Mouse (Mus musculus) heart, embryonic 13.5 days (tissue): ENCODE measurements around the gene Col4a6. TPM values are rescaled to one million over a fixed set of nuclear protein-coding genes. Genes with fewer than 3 reads are reported as not detected.

Experiments
- ATAC-seq: fragments of 200-750 bp; cut with Nextera tagmentation; 2 replicates; pipeline ENCODE4 v1.8.0; 2017; ENCODE audit warnings: moderate TSS enrichment; ENCODE audit not compliant: insufficient number of reproducible peaks, low FRiP score, low TSS enrichment; ENCODE audit errors: extremely low read depth
- H3K27ac ChIP-seq: fragments of 300-500 bp; sonication (generic); replicated peaks from 2 replicates; pipeline ENCODE4 v1.5.1; 2015; ENCODE audit warnings: moderate library complexity, mild to moderate bottlenecking, inconsistent platforms
- H3K27me3 ChIP-seq: fragments of 300-500 bp; sonication (generic); replicated peaks from 2 replicates; pipeline ENCODE4 v1.6.1; 2015; ENCODE audit warnings: mild to moderate bottlenecking, inconsistent platforms
- H3K36me3 ChIP-seq: fragments of 300-500 bp; sonication (generic); 2 replicates; pipeline ENCODE4 v1.6.1; 2015; ENCODE audit warnings: mild to moderate bottlenecking, inconsistent platforms
- H3K4me1 ChIP-seq: fragments of 300-500 bp; sonication (generic); 2 replicates; pipeline ENCODE4 v1.6.1; 2015; ENCODE audit warnings: inconsistent platforms
- H3K4me2 ChIP-seq: fragments of 300-500 bp; sonication (generic); 2 replicates; pipeline ENCODE4 v1.6.1; 2015; ENCODE audit warnings: inconsistent platforms, mild to moderate bottlenecking, moderate library complexity
- H3K4me3 ChIP-seq: fragments of 300-500 bp; sonication (generic); 2 replicates; pipeline ENCODE4 v1.5.1; 2015; ENCODE audit warnings: moderate library complexity, mild to moderate bottlenecking, inconsistent platforms
- H3K9ac ChIP-seq: fragments of 300-500 bp; sonication (generic); 2 replicates; pipeline ENCODE4 v1.6.1; 2015; ENCODE audit warnings: inconsistent platforms, mild to moderate bottlenecking, moderate library complexity
- H3K9me3 ChIP-seq: fragments of 300-500 bp; sonication (generic); 2 replicates; pipeline ENCODE4 v1.6.1; 2016; ENCODE audit warnings: inconsistent platforms
- WGBS: fragments of 180-500 bp; shearing (Covaris S2); methylation state at CpG from one replicate; pipeline ENCODE4 v1.1.7; 2015; ENCODE audit warnings: mixed read lengths; 5-methylcytosine and 5-hydroxymethylcytosine counted together
- polyA plus RNA-seq: library from polyadenylated mRNA; unstranded; fragments of >200 nt; fragmentation: Nextera tagmentation; extraction: Ambion mirVana; gene quantifications from 2 replicates; pipeline ENCODE4 v1.2.1, GENCODE M21; 2015

Col4a6 gene
- polyA plus RNA-seq, 1 experiment from 2014 or later: 6.9 TPM

DNA sequence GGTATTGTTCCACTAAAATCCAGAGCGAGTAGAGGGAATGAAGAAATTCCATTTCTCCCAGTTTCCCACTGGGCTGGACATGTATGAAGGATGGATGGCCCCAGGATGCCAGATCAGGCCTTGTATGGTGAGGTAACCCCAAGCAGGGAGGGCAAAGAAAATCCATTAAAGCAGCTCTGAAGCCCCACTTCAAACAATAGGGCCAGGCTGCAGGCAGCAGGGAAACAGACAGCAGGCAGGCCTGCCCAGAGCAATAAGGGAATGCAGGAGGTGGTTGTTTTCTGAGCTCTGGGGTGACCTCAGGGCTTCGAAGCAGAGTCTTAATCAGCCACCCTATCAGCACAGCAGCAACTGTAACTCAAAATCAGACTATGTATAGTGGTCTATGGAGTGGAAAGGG, 89.2 kb downstream of the Col4a6 start:
- no peak overlapping the region for H3K4me3 ChIP-seq
- H3K9ac ChIP-seq: no peak overlapping the region
- no peak overlapping the region for H3K27ac ChIP-seq
- no peaks in the 10 kb centered on the region for H3K36me3 ChIP-seq
- H3K9me3 ChIP-seq: no peaks in the 10 kb centered on the region
- ATAC-seq: no peak
- 32% methylated on average over 2 of the region's 2 CpGs for WGBS
- H3K27me3 ChIP-seq: peaks cover 3% of the 10 kb centered on the region; the same call in 1 of the 2 replicates
- no peak overlapping the region for H3K4me2 ChIP-seq
- peaks cover 6% of the 10 kb centered on the region; the same call in 1 of the 2 replicates for H3K4me1 ChIP-seq

DNA sequence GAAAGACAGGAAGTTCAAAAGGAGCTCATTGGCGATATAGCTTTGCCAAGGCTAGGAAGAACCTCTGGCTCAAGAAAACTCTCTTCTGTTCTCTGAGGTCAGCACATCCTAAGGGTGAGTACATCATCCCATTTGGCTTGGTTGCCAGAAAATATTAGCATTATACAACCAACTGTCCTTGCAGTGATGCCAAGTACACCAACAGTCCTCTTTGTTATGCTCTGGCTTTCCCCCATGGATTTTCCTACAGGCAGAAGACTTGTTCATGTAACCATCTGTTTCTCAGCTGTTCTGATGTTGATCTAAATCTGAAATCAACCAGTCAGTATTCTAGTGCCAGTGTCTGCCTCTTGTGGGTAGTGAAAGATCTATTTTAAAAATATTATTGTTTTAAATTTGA, 103.6 kb downstream of the Col4a6 start:
- H3K9me3 ChIP-seq: no peaks in the 10 kb centered on the region
- no peak overlapping the region for H3K4me2 ChIP-seq
- no peak for ATAC-seq
- H3K4me3 ChIP-seq: no peak overlapping the region
- no peaks in the 10 kb centered on the region for H3K4me1 ChIP-seq
- no peaks in the 10 kb centered on the region for H3K36me3 ChIP-seq
- H3K9ac ChIP-seq: no peak overlapping the region
- H3K27me3 ChIP-seq: no peaks in the 10 kb centered on the region
- 69% methylated on average over 1 of the region's 1 CpGs for WGBS
- H3K27ac ChIP-seq: no peak overlapping the region

DNA sequence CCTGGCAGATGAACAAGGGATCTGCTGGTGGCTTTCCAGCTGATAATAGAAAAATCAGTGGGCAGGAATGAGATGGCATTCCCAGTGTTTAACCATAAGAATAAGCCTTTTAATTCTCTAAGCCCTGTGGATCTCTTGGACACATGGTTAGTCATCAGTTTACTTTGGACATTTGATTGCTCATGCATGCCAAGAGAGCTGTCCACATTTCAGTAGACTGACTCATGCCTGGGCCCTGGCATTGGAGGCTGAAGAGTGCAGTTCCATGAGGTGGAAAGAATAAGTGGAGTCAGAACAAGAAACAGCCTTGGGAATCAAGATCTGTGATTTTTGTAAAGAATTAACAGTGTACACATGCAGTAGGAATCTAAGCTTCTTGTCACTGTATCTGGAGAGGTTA, 110.5 kb downstream of the Col4a6 start:
- Histone ChIP-seq H3K36me3 (no peaks in the 10 kb centered on the region), H3K4me1 (no peaks in the 10 kb centered on the region), H3K4me3 (no peak overlapping the region), H3K9ac (no peak overlapping the region), H3K4me2 (no peak overlapping the region), H3K9me3 (no peaks in the 10 kb centered on the region), H3K27me3 (no peaks in the 10 kb centered on the region), H3K27ac (no peak overlapping the region)
- ATAC-seq: no peak

DNA sequence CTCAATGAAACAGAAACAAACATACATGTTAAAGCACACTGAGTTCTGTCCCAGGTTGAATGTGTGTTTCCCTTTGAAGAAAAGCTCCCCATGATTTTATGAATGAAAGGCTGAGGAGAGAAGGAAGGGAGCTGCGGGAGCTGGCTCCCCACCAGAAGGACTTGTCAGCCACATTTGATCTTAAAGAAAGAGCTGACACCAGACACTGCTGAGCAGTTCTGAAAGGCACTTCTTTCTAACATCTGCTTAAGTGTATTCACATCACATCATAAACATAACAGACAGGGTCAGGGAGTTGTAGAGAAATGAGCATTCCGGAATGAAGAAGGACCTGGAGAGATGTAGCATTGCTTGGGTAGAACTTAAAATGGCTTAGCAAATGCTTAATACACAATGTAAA, 132.5 kb downstream of the Col4a6 start:
- no peaks in the 10 kb centered on the region for H3K27me3 ChIP-seq
- H3K27ac ChIP-seq: no peak overlapping the region
- H3K4me2 ChIP-seq: no peak overlapping the region
- no peaks in the 10 kb centered on the region for H3K9me3 ChIP-seq
- no peak overlapping the region for H3K4me3 ChIP-seq
- no peak for ATAC-seq
- peaks cover 3% of the 10 kb centered on the region; the same call in 1 of the 2 replicates for H3K4me1 ChIP-seq
- 52% methylated on average over 2 of the region's 2 CpGs for WGBS
- H3K36me3 ChIP-seq: no peaks in the 10 kb centered on the region
- H3K9ac ChIP-seq: no peak overlapping the region

DNA sequence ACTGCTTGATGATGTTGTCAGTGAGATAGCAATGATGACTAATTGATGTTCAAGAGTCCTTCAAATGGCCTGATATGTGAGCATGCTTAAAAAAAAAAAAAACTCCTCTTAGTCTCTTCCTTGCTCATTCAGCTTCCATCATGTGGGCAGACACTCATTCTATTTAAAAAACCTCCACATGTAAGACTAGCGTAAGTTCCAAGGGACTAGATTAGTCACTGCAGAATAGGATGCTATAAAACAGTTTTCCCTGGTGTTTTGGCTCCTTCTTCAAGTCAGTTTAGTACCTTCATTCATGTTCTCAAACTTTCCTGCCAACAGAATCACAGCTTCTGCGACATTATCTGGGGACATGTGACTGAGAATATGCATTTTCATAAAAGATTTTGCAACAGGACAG, 145.8 kb downstream of the Col4a6 start:
- Histone ChIP-seq H3K4me2 (no peak overlapping the region), H3K9me3 (no peaks in the 10 kb centered on the region), H3K4me1 (no peaks in the 10 kb centered on the region), H3K27me3 (peaks cover 5% of the 10 kb centered on the region; the same call in 1 of the 2 replicates), H3K36me3 (no peaks in the 10 kb centered on the region), H3K9ac (no peak overlapping the region), H3K4me3 (no peak overlapping the region), H3K27ac (no peak overlapping the region)
- ATAC-seq: no peak
- WGBS: 75% methylated on average over 2 of the region's 2 CpGs

DNA sequence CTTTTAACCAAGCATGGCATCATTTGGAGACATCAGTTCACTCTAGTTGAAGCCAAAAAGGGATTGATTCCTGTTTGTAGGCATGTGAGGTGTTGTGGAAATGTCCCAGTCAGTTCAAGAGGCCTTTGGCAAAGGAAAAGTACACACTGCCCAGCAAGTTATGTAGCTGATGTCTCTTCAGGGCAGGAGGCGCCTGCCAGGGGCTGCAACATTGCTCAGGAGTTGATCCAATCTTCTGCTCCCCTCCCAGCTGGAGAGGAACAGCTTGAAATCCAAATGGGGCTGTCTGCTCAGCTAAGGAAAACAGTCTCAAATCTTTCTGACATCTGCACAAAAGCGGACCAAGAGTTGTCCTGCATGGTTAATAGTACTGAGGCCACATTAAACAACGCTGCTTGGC, 149.7 kb downstream of the Col4a6 start:
- no peak overlapping the region for H3K9ac ChIP-seq
- no peak overlapping the region for H3K27ac ChIP-seq
- no peaks in the 10 kb centered on the region for H3K9me3 ChIP-seq
- no peak overlapping the region for H3K4me3 ChIP-seq
- H3K4me2 ChIP-seq: no peak overlapping the region
- no peak for ATAC-seq
- H3K27me3 ChIP-seq: peaks cover 8% of the 10 kb centered on the region; the same call in 1 of the 2 replicates
- no peaks in the 10 kb centered on the region for H3K4me1 ChIP-seq
- WGBS: 39% methylated on average over 3 of the region's 3 CpGs
- no peaks in the 10 kb centered on the region for H3K36me3 ChIP-seq

DNA sequence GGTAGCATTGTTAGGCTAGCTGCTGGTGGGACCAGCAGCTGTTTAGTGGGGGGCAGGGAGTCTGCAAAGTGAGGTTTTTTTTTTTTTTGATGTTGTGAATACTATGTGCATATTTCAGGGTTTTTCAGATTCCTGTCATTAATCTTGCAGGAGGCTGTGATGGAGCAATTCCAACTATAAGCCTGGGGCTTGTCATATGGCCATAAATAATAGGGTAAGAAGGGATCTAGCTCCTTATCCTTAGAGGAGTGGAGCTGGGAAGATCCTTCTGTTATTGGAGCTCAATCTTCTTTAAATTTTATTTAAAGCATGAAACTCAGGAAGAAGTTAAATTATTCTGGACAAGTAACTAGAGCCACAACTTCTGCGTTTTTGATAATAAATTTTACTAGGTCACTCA, 157.7 kb downstream of the Col4a6 start:
- no peak overlapping the region for H3K4me2 ChIP-seq
- no peak overlapping the region for H3K4me3 ChIP-seq
- ATAC-seq: no peak
- 0 out of 2 replicates have a peak, but pooled peaks cover 2% of the 10 kb centered on the region for H3K27me3 ChIP-seq
- H3K36me3 ChIP-seq: no peaks in the 10 kb centered on the region
- H3K27ac ChIP-seq: no peak overlapping the region
- 75% methylated on average over 1 of the region's 1 CpGs for WGBS
- no peaks in the 10 kb centered on the region for H3K9me3 ChIP-seq
- no peak overlapping the region for H3K9ac ChIP-seq
- no peaks in the 10 kb centered on the region for H3K4me1 ChIP-seq

DNA sequence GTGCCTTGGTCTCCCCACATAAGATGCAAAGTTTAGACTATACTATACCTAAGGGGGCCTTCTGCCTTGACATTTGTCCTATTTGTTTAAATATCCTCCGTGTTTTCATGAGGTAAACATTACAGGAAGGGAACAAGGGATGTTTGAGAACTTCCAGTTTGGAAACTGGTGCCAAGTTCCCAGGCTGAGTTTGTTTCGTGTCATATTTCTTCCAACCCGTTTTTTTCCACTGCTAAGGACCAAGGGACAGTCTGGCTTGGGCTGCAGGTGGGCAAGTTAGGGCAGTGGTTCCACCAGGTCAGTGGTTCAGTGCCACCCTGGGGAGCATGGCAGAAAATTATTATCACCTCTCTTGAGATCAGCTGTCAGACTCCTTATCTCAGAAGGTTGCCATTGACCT, 158.1 kb downstream of the Col4a6 start:
- Histone ChIP-seq H3K4me2 (no peak overlapping the region), H3K4me3 (no peak overlapping the region), H3K4me1 (no peaks in the 10 kb centered on the region), H3K9ac (no peak overlapping the region), H3K9me3 (no peaks in the 10 kb centered on the region), H3K36me3 (no peaks in the 10 kb centered on the region), H3K27me3 (no peaks in the 10 kb centered on the region), H3K27ac (no peak overlapping the region)
- no peak for ATAC-seq
- WGBS: 48% methylated on average over 3 of the region's 3 CpGs

DNA sequence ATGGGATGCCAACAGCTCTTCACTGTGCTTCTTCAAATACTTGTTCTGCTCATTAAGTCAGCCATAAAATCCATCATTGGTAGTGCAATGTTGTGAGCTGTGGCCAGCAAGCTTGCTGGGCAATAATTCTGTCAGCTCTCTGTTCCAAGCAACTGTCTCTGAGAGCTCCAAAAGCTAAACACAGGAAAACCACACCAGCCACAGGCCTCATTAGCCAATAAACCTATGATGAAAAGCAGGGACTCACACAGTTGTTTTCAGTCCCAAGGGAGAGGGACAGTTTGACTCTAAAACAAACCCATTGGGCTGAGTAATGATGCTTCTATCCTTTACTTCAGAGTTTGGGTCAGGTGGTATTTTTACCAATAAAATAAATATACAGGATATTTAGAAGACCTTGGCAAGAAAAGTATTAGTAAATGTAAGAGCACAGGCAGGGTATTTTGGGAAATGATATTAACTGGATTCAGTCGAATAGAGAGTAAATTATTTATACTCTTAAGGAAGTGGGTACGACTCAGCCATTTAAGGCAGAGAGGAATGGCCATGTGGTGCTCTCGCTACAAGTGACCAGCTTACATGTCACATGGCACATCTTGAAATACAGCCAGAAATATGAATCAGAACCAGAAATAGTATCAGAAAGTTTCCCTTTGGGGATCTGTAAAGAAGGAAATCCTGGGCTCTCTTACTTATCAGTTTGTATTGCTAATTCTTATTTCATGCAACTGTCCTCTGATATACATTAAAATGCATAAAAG, 181.0 kb downstream of the Col4a6 start:
- 62% methylated on average over 3 of the region's 3 CpGs for WGBS
- Histone ChIP-seq H3K36me3 (no peaks in the 10 kb centered on the region), H3K4me3 (no peak overlapping the region), H3K27me3 (peaks cover 3% of the 10 kb centered on the region; the same call in 1 of the 2 replicates), H3K9ac (no peak overlapping the region), H3K4me1 (no peaks in the 10 kb centered on the region), H3K27ac (no peak overlapping the region), H3K4me2 (no peak overlapping the region), H3K9me3 (no peaks in the 10 kb centered on the region)
- no peak for ATAC-seq

DNA sequence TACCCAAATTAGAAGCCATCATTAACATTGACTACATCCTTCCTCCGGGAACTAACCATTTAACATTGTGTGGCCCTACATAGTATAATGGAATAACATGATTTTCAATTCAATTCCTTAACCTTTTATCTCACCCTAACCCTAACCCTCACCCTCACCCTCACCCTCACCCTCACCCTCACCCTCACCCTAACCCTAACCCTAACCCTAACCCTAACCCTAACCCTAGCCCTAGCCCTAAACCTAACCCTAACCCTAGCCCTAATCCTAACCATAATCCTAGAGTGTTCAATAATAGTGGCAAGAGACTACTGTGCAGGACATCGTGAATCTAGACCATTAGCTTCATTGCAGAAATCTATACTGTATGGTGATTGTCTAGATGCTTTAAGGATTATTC, 197.5 kb downstream of the Col4a6 start:
- H3K27me3 ChIP-seq: no peaks in the 10 kb centered on the region
- no peaks in the 10 kb centered on the region for H3K36me3 ChIP-seq
- H3K9me3 ChIP-seq: no peaks in the 10 kb centered on the region
- no peak overlapping the region for H3K27ac ChIP-seq
- no peaks in the 10 kb centered on the region for H3K4me1 ChIP-seq
- WGBS: 85% methylated on average over 2 of the region's 2 CpGs
- H3K9ac ChIP-seq: no peak overlapping the region
- no peak overlapping the region for H3K4me2 ChIP-seq
- H3K4me3 ChIP-seq: no peak overlapping the region
- ATAC-seq: no peak

DNA sequence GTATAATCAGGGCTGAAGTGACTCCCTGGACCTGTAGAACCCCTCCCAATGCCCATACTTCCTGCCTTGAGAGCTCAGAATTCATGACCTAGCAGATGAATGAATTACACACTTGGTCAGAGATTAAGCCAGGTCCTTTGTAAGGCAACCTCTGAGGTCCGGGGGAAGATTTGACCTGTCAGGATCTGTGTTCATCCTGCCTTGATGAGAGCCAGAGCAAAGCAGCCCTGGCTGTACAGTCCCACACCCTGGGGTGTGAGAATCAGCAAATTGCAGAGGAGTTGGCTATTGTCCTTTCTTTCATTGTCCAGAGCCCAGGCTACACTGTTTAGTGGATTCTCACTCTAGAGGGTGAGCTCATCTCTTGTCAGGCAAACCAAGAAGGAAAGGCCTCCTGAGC, 207.9 kb downstream of the Col4a6 start:
- no peaks in the 10 kb centered on the region for H3K9me3 ChIP-seq
- no peak overlapping the region for H3K4me3 ChIP-seq
- H3K4me1 ChIP-seq: no peaks in the 10 kb centered on the region
- H3K4me2 ChIP-seq: no peak overlapping the region
- H3K36me3 ChIP-seq: no peaks in the 10 kb centered on the region
- ATAC-seq: no peak
- 24% methylated on average over 1 of the region's 1 CpGs for WGBS
- H3K9ac ChIP-seq: no peak overlapping the region
- H3K27ac ChIP-seq: no peak overlapping the region
- peaks cover 12% of the 10 kb centered on the region for H3K27me3 ChIP-seq

DNA sequence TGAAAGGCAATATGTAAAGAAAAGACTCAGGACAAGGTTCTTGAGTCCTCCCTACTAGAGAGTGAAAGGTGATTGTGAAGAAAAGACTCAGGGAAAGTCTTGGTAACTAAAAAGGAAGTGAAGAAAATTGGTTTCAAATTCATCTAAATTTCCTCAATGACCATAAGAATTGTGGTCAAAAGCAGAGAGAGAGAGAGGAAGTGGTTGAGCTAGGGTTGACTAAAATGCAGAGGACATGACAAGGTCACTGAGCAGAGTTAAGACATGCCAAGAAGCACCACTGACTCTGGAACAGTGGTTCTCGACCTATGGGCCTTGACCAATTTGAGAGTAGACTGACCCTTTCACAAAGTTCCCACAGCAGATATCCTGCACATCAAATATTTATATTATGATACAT, 224.2 kb downstream of the Col4a6 start:
- H3K36me3 ChIP-seq: no peaks in the 10 kb centered on the region
- H3K4me1 ChIP-seq: no peaks in the 10 kb centered on the region
- WGBS: 68% methylated on average over 1 of the region's 1 CpGs
- no peaks in the 10 kb centered on the region for H3K9me3 ChIP-seq
- no peaks in the 10 kb centered on the region for H3K27me3 ChIP-seq
- H3K27ac ChIP-seq: no peak overlapping the region
- no peak overlapping the region for H3K9ac ChIP-seq
- H3K4me2 ChIP-seq: no peak overlapping the region
- no peak for ATAC-seq
- H3K4me3 ChIP-seq: no peak overlapping the region
